Mouse (Mus musculus) liver, embryonic 13.5 days (tissue): ENCODE measurements around the gene Serpinc1. TPM values are rescaled to one million over a fixed set of nuclear protein-coding genes. Genes with fewer than 3 reads are reported as not detected.
"Not testable (repeated sequence)": the region's sequence is repeated elsewhere in the genome, so short reads cannot be mapped to it uniquely, and the experiment has no call there.

Source experiments
- ATAC-seq: fragments of 200-750 bp; cut with Nextera tagmentation; 2 replicates; pipeline ENCODE4 v1.8.0; 2017; ENCODE audit warnings: low read depth, mild to moderate bottlenecking, moderate number of reproducible peaks, moderate library complexity
- DNase-seq: peaks from one replicate; pipeline ENCODE4 v3.0.0; 2022
- H3K27ac ChIP-seq: fragments of 300-500 bp; sonication (generic); 2 replicates; pipeline ENCODE4 v1.5.1; 2015; ENCODE audit warnings: moderate library complexity, mild to moderate bottlenecking, inconsistent platforms
- H3K27me3 ChIP-seq: fragments of 300-500 bp; sonication (generic); 2 replicates; pipeline ENCODE4 v1.6.1; 2015; ENCODE audit warnings: mild to moderate bottlenecking, inconsistent platforms
- H3K36me3 ChIP-seq: fragments of 300-500 bp; sonication (generic); 2 replicates; pipeline ENCODE4 v1.6.1; 2015; ENCODE audit warnings: mild to moderate bottlenecking, inconsistent platforms
- H3K4me1 ChIP-seq: fragments of 300-500 bp; sonication (generic); replicated peaks from 2 replicates; pipeline ENCODE4 v1.6.1; 2015; ENCODE audit warnings: inconsistent platforms
- H3K4me2 ChIP-seq: fragments of 300-500 bp; sonication (generic); 2 replicates; pipeline ENCODE4 v1.6.1; 2015; ENCODE audit warnings: inconsistent platforms, mild to moderate bottlenecking, moderate library complexity
- H3K4me3 ChIP-seq: fragments of 300-500 bp; sonication (generic); replicated peaks from 2 replicates; pipeline ENCODE4 v1.5.1; 2015; ENCODE audit warnings: mild to moderate bottlenecking, inconsistent platforms
- H3K9ac ChIP-seq: fragments of 300-500 bp; sonication (generic); 2 replicates; pipeline ENCODE4 v1.6.1; 2015; ENCODE audit warnings: mild to moderate bottlenecking, inconsistent platforms
- H3K9me3 ChIP-seq: fragments of 300-500 bp; sonication (generic); replicated peaks from 2 replicates; pipeline ENCODE4 v1.6.1; 2016; ENCODE audit warnings: inconsistent platforms
- WGBS: fragments of 180-500 bp; shearing (Covaris S2); methylation state at CpG from one replicate; pipeline ENCODE4 v1.1.7; 2015; ENCODE audit not compliant: insufficient replicate concordance; 5-methylcytosine and 5-hydroxymethylcytosine counted together
- polyA plus RNA-seq: library from polyadenylated mRNA; unstranded; fragments of >200 nt; fragmentation: Nextera tagmentation; extraction: Ambion mirVana; gene quantifications from 2 replicates; pipeline ENCODE4 v1.2.1, GENCODE M21; 2015

The Serpinc1 gene
- polyA plus RNA-seq, 1 experiment from 2014 or later = 326 TPM

GRCm38 (mm10) chr1:160984731-160985130 is 6.3 kb downstream of the Serpinc1 start:
- H3K4me1 ChIP-seq, H3K27ac ChIP-seq, H3K4me3 ChIP-seq, H3K9me3 ChIP-seq, H3K9ac ChIP-seq, DNase-seq, H3K36me3 ChIP-seq, ATAC-seq, H3K4me2 ChIP-seq, H3K27me3 ChIP-seq: not testable (repeated sequence)
- WGBS = 53% methylated on average over 1 of the region's 1 CpGs

- Histone ChIP-seq H3K4me1 (0 out of 2 replicates have a peak, but pooled peaks cover 4% of the 10 kb centered on the region), H3K27me3 (no peaks in the 10 kb centered on the region), H3K4me3 (no peak overlapping the region), H3K9me3 (no peaks in the 10 kb centered on the region), H3K9ac (no peak overlapping the region), H3K27ac (no peak overlapping the region), H3K4me2 (no peak overlapping the region), H3K36me3 (peaks cover 3% of the 10 kb centered on the region; the same call in 1 of the 2 replicates)
- no peak for ATAC-seq
- WGBS = 73% methylated on average over 6 of the region's 6 CpGs
- DNase-seq = no peak
Observed at GRCm38 (mm10) chr1:160985477-160985876, 7.1 kb downstream of the Serpinc1 start.

- no peak for DNase-seq
- Histone ChIP-seq H3K9me3 (no peaks in the 10 kb centered on the region), H3K9ac (peak overlapping the region; percentile 52; the same call in 1 of the 2 replicates), H3K27me3 (no peaks in the 10 kb centered on the region), H3K4me1 (0 out of 2 replicates have a peak, but pooled peaks cover 4% of the 10 kb centered on the region), H3K36me3 (peaks cover 3% of the 10 kb centered on the region; the same call in 1 of the 2 replicates), H3K4me3 (peak overlapping the region; percentile 49), H3K27ac (peak overlapping the region; percentile 62), H3K4me2 (peak overlapping the region; percentile 41)
- 73% methylated on average over 17 of the region's 17 CpGs for WGBS
- ATAC-seq = peak; percentile 83
Observed at GRCm38 (mm10) chr1:160986881-160987635, 8.7 kb downstream of the Serpinc1 start.

- no peak for DNase-seq
- Histone ChIP-seq H3K4me3 (peak overlapping the region; percentile 49), H3K4me1 (0 out of 2 replicates have a peak, but pooled peaks cover 4% of the 10 kb centered on the region), H3K27me3 (no peaks in the 10 kb centered on the region), H3K27ac (no peak overlapping the region), H3K4me2 (peak overlapping the region; percentile 41), H3K9me3 (no peaks in the 10 kb centered on the region), H3K9ac (no peak overlapping the region), H3K36me3 (peaks cover 7% of the 10 kb centered on the region; the same call in 1 of the 2 replicates)
- WGBS = 78% methylated on average over 15 of the region's 15 CpGs
- no peak for ATAC-seq
Observed at GRCm38 (mm10) chr1:160989395-160989794, 11.0 kb downstream of the Serpinc1 start.

- H3K4me1 ChIP-seq = 0 out of 2 replicates have a peak, but pooled peaks cover 4% of the 10 kb centered on the region
- peaks cover 16% of the 10 kb centered on the region for H3K36me3 ChIP-seq
- no peaks in the 10 kb centered on the region for H3K27me3 ChIP-seq
- no peaks in the 10 kb centered on the region for H3K9me3 ChIP-seq
- no peak overlapping the region for H3K9ac ChIP-seq
- ATAC-seq (no peak), DNase-seq (no peak)
- no peak overlapping the region for H3K4me3 ChIP-seq
- 51% methylated on average over 6 of the region's 6 CpGs for WGBS
- no peak overlapping the region for H3K27ac ChIP-seq
- no peak overlapping the region for H3K4me2 ChIP-seq
Observed at GRCm38 (mm10) chr1:160993851-160994250, 15.5 kb downstream of the Serpinc1 start.

- ATAC-seq (no peak), DNase-seq (no peak)
- 64% methylated on average over 4 of the region's 4 CpGs for WGBS
- peaks cover 12% of the 10 kb centered on the region; the same call in 1 of the 2 replicates for H3K36me3 ChIP-seq
- no peaks in the 10 kb centered on the region for H3K27me3 ChIP-seq
- H3K9ac ChIP-seq = no peak overlapping the region
- no peak overlapping the region for H3K4me2 ChIP-seq
- no peak overlapping the region for H3K4me3 ChIP-seq
- H3K4me1 ChIP-seq = no peaks in the 10 kb centered on the region
- no peak overlapping the region for H3K27ac ChIP-seq
- no peaks in the 10 kb centered on the region for H3K9me3 ChIP-seq
Observed at GRCm38 (mm10) chr1:161004942-161005341, 26.6 kb downstream of the Serpinc1 start.

GRCm38 (mm10) chr1:161005526-161005925 is 27.1 kb downstream of the Serpinc1 start:
- no peak for DNase-seq
- no peak for ATAC-seq
- H3K4me2 ChIP-seq = no peak overlapping the region
- 48% methylated on average over 3 of the region's 3 CpGs for WGBS
- H3K9me3 ChIP-seq = no peaks in the 10 kb centered on the region
- no peaks in the 10 kb centered on the region for H3K4me1 ChIP-seq
- no peak overlapping the region for H3K4me3 ChIP-seq
- no peak overlapping the region for H3K27ac ChIP-seq
- no peaks in the 10 kb centered on the region for H3K27me3 ChIP-seq
- peaks cover 12% of the 10 kb centered on the region; the same call in 1 of the 2 replicates for H3K36me3 ChIP-seq
- H3K9ac ChIP-seq = no peak overlapping the region

GRCm38 (mm10) chr1:161006471-161006870 is 28.1 kb downstream of the Serpinc1 start:
- Histone ChIP-seq H3K9me3 (no peaks in the 10 kb centered on the region), H3K4me3 (no peak overlapping the region), H3K27ac (no peak overlapping the region), H3K4me2 (no peak overlapping the region), H3K4me1 (no peaks in the 10 kb centered on the region), H3K27me3 (no peaks in the 10 kb centered on the region), H3K36me3 (peaks cover 12% of the 10 kb centered on the region; the same call in 1 of the 2 replicates), H3K9ac (no peak overlapping the region)
- 70% methylated on average over 5 of the region's 5 CpGs for WGBS
- DNase-seq (no peak), ATAC-seq (no peak)

- no peak for DNase-seq
- H3K27me3 ChIP-seq = no peaks in the 10 kb centered on the region
Observed at GRCm38 (mm10) chr1:161008038-161008437, 29.7 kb downstream of the Serpinc1 start.

GRCm38 (mm10) chr1:161010436-161010835 is 32.1 kb downstream of the Serpinc1 start:
- Histone ChIP-seq H3K36me3 (peaks cover 4% of the 10 kb centered on the region), H3K9me3 (no peaks in the 10 kb centered on the region), H3K4me3 (no peak overlapping the region), H3K4me1 (no peaks in the 10 kb centered on the region), H3K4me2 (no peak overlapping the region), H3K27me3 (no peaks in the 10 kb centered on the region), H3K27ac (no peak overlapping the region), H3K9ac (no peak overlapping the region)
- ATAC-seq (no peak), DNase-seq (no peak)
- 81% methylated on average over 4 of the region's 4 CpGs for WGBS

More at GRCm38 (mm10) chr1:161008038-161008437, 29.7 kb downstream of the Serpinc1 start:
- no peaks in the 10 kb centered on the region for H3K4me1 ChIP-seq
- no peaks in the 10 kb centered on the region for H3K9me3 ChIP-seq
- no peak overlapping the region for H3K4me3 ChIP-seq
- H3K36me3 ChIP-seq = peaks cover 11% of the 10 kb centered on the region
- no peak overlapping the region for H3K27ac ChIP-seq
- no peak for ATAC-seq
- no peak overlapping the region for H3K9ac ChIP-seq
- WGBS = 63% methylated on average over 2 of the region's 2 CpGs
- no peak overlapping the region for H3K4me2 ChIP-seq

- 61% methylated on average over 2 of the region's 2 CpGs for WGBS
- Histone ChIP-seq H3K27me3 (no peaks in the 10 kb centered on the region), H3K27ac (no peak overlapping the region), H3K36me3 (peaks cover 26% of the 10 kb centered on the region), H3K9me3 (no peaks in the 10 kb centered on the region), H3K4me1 (no peaks in the 10 kb centered on the region), H3K4me2 (no peak overlapping the region), H3K9ac (no peak overlapping the region), H3K4me3 (no peak overlapping the region)
- ATAC-seq (no peak), DNase-seq (no peak)
Observed at GRCm38 (mm10) chr1:161016378-161016777, 38.0 kb downstream of the Serpinc1 start.

GRCm38 (mm10) chr1:161020051-161020450 is 41.7 kb downstream of the Serpinc1 start:
- Histone ChIP-seq H3K4me2 (no peak overlapping the region), H3K4me3 (no peak overlapping the region), H3K9me3 (no peaks in the 10 kb centered on the region), H3K9ac (no peak overlapping the region), H3K27ac (no peak overlapping the region), H3K27me3 (no peaks in the 10 kb centered on the region), H3K4me1 (no peaks in the 10 kb centered on the region), H3K36me3 (peaks cover 22% of the 10 kb centered on the region)
- no peak for ATAC-seq
- DNase-seq = no peak
- 88% methylated on average over 14 of the region's 14 CpGs for WGBS
